Mouse (Mus musculus) forebrain, embryonic 14.5 days (tissue): ENCODE measurements around the gene Rnf19b. TPM values are rescaled to one million over a fixed set of nuclear protein-coding genes. Genes with fewer than 3 reads are reported as not detected.

Experiments
- ATAC-seq: fragments of 200-750 bp; cut with Nextera tagmentation; 2 replicates; pipeline ENCODE4 v1.8.0; 2017; ENCODE audit warnings: mild to moderate bottlenecking, moderate library complexity
- DNase-seq: peaks from one replicate; pipeline ENCODE4 v3.0.0-alpha.2; 2015; ENCODE audit warnings: low spot score
- H3K27ac ChIP-seq: fragments of 300-500 bp; sonication (generic); 2 replicates; pipeline ENCODE4 v1.5.1; 2014; ENCODE audit warnings: low read depth, mild to moderate bottlenecking, control low read depth, low read length, moderate library complexity
- H3K27me3 ChIP-seq: fragments of 300-500 bp; sonication (generic); replicated peaks from 2 replicates; pipeline ENCODE4 v1.6.1; 2014; ENCODE audit warnings: low read length, control low read depth, mixed read lengths; ENCODE audit not compliant: control insufficient read depth, insufficient read depth
- H3K36me3 ChIP-seq: fragments of 300-500 bp; sonication (generic); 2 replicates; pipeline ENCODE4 v1.6.1; 2014; ENCODE audit warnings: low read length, control low read depth; ENCODE audit not compliant: control insufficient read depth, insufficient read depth
- H3K4me1 ChIP-seq: fragments of 300-500 bp; sonication (generic); 2 replicates; pipeline ENCODE4 v1.6.1; 2014; ENCODE audit warnings: antibody characterized with exemption, low read length, control low read depth; ENCODE audit not compliant: control insufficient read depth, insufficient read depth
- H3K4me2 ChIP-seq: fragments of 300-500 bp; sonication (generic); 2 replicates; pipeline ENCODE4 v1.6.1; 2014; ENCODE audit warnings: mild to moderate bottlenecking, control low read depth, low read length
- H3K4me3 ChIP-seq: fragments of 300-500 bp; sonication (generic); 2 replicates; pipeline ENCODE4 v1.5.1; 2014; ENCODE audit warnings: low read depth, low read length, control low read depth
- H3K9ac ChIP-seq: fragments of 300-500 bp; sonication (generic); 2 replicates; pipeline ENCODE4 v1.6.1; 2014; ENCODE audit warnings: mild to moderate bottlenecking, low read length, control low read depth, moderate library complexity
- H3K9me3 ChIP-seq: fragments of 300-500 bp; sonication (generic); replicated peaks from 2 replicates; pipeline ENCODE4 v1.6.1; 2016; ENCODE audit warnings: low read length, control low read depth, mixed read lengths; ENCODE audit not compliant: control insufficient read depth
- WGBS: fragments of 180-500 bp; shearing (Covaris S2); extraction: QIAGEN DNeasy Blood & Tissue Kit; methylation state at CpG from one replicate; pipeline ENCODE4 v1.1.7; 2014; 5-methylcytosine and 5-hydroxymethylcytosine counted together
- polyA plus RNA-seq: library from polyadenylated mRNA; unstranded; fragments of >200 nt; fragmentation: Nextera tagmentation; extraction: Ambion mirVana; gene quantifications from 2 replicates; pipeline ENCODE4 v1.2.1, GENCODE M21; 2014

Gene Rnf19b
- polyA plus RNA-seq, 1 experiment from 2014 or later, result 20.1 TPM

- H3K27me3 ChIP-seq, result peaks cover 11% of the 10 kb centered on the region
- 93% methylated on average over 8 of the region's 8 CpGs for WGBS
Measured at GRCm38 (mm10) chr4:129116703-129117102, 58.6 kb downstream of the Rnf19b start.

GRCm38 (mm10) chr4:129117720-129118510 is 59.8 kb downstream of the Rnf19b start:
- H3K9ac ChIP-seq, result no peak overlapping the region
- ATAC-seq, result no peak
- peaks cover 18% of the 10 kb centered on the region for H3K27me3 ChIP-seq
- no peak overlapping the region for H3K27ac ChIP-seq
- no peak overlapping the region for H3K4me2 ChIP-seq
- H3K4me1 ChIP-seq, result peaks cover 23% of the 10 kb centered on the region
- DNase-seq, result no peak
- no peaks in the 10 kb centered on the region for H3K9me3 ChIP-seq
- H3K36me3 ChIP-seq, result no peaks in the 10 kb centered on the region
- no peak overlapping the region for H3K4me3 ChIP-seq
- WGBS, result 90% methylated on average over 14 of the region's 14 CpGs

More at GRCm38 (mm10) chr4:129116703-129117102, 58.6 kb downstream of the Rnf19b start:
- DNase-seq, result no peak
- H3K4me1 ChIP-seq, result peaks cover 17% of the 10 kb centered on the region
- no peak for ATAC-seq
- no peak overlapping the region for H3K27ac ChIP-seq
- no peaks in the 10 kb centered on the region for H3K9me3 ChIP-seq
- no peak overlapping the region for H3K4me3 ChIP-seq
- no peak overlapping the region for H3K9ac ChIP-seq
- no peak overlapping the region for H3K4me2 ChIP-seq
- H3K36me3 ChIP-seq, result no peaks in the 10 kb centered on the region

GRCm38 (mm10) chr4:129119708-129120107 is 61.6 kb downstream of the Rnf19b start:
- Histone ChIP-seq H3K27ac (no peak overlapping the region), H3K9me3 (no peaks in the 10 kb centered on the region), H3K36me3 (no peaks in the 10 kb centered on the region), H3K4me2 (peak overlapping the region; percentile 91), H3K4me1 (peaks cover 20% of the 10 kb centered on the region), H3K27me3 (peaks cover 21% of the 10 kb centered on the region), H3K4me3 (no peak overlapping the region), H3K9ac (no peak overlapping the region)
- 73% methylated on average over 10 of the region's 10 CpGs for WGBS
- ATAC-seq, result no peak
- no peak for DNase-seq

GRCm38 (mm10) chr4:129120520-129121445 is 62.7 kb downstream of the Rnf19b start:
- H3K4me1 ChIP-seq, result peaks cover 31% of the 10 kb centered on the region
- peaks cover 21% of the 10 kb centered on the region for H3K27me3 ChIP-seq
- H3K27ac ChIP-seq, result no peak overlapping the region; the same call in 1 of the 2 replicates
- ATAC-seq (peak; percentile 54), DNase-seq (no peak)
- H3K9ac ChIP-seq, result peak overlapping the region; percentile 72
- peak overlapping the region; percentile 91 for H3K4me2 ChIP-seq
- H3K36me3 ChIP-seq, result no peaks in the 10 kb centered on the region
- WGBS, result under 1% methylated on average over 46 of the region's 59 CpGs
- no peaks in the 10 kb centered on the region for H3K9me3 ChIP-seq
- peak overlapping the region; percentile 48 for H3K4me3 ChIP-seq

- Histone ChIP-seq H3K9me3 (no peaks in the 10 kb centered on the region), H3K9ac (peak within 1 kb of the TSS; percentile 72), H3K27me3 (peaks cover 21% of the 10 kb centered on the region), H3K4me3 (peak within 1 kb of the TSS; percentile 48), H3K36me3 (no peaks in the 10 kb centered on the region), H3K4me2 (peak within 1 kb of the TSS; percentile 91), H3K4me1 (peaks cover 34% of the 10 kb centered on the region), H3K27ac (no peak within 1 kb of the TSS; the same call in 1 of the 2 replicates)
- no peak for DNase-seq
- peak; percentile 19; the same call in 1 of the 2 replicates for ATAC-seq
- under 1% methylated on average over 17 of the region's 17 CpGs for WGBS
Measured at GRCm38 (mm10) chr4:129121569-129122086, 63.6 kb downstream of the Rnf19b start, which contains the start of gene Hpca. Gene Hpca (minus strand): TSS chr4:129122036.

- Histone ChIP-seq H3K9ac (no peak overlapping the region), H3K4me3 (no peak overlapping the region), H3K27me3 (peaks cover 21% of the 10 kb centered on the region), H3K4me2 (peak overlapping the region; percentile 91; the same call in 1 of the 2 replicates), H3K36me3 (no peaks in the 10 kb centered on the region), H3K27ac (no peak overlapping the region), H3K4me1 (peaks cover 34% of the 10 kb centered on the region), H3K9me3 (no peaks in the 10 kb centered on the region)
- no peak for DNase-seq
- ATAC-seq, result no peak
- WGBS, result 30% methylated on average over 9 of the region's 9 CpGs
Measured at GRCm38 (mm10) chr4:129122107-129122506, 64.0 kb downstream of the Rnf19b start.

- Histone ChIP-seq H3K4me3 (no peak overlapping the region), H3K27ac (no peak overlapping the region), H3K9me3 (no peaks in the 10 kb centered on the region), H3K9ac (no peak overlapping the region), H3K27me3 (peaks cover 21% of the 10 kb centered on the region), H3K4me1 (peaks cover 34% of the 10 kb centered on the region), H3K4me2 (no peak overlapping the region), H3K36me3 (no peaks in the 10 kb centered on the region)
- DNase-seq (no peak), ATAC-seq (0 out of 2 replicates have a peak, but pooled peaks have one; percentile 30)
- WGBS, result 35% methylated on average over 8 of the region's 8 CpGs
Measured at GRCm38 (mm10) chr4:129122719-129123118, 64.6 kb downstream of the Rnf19b start.

- WGBS, result 6% methylated on average over 13 of the region's 13 CpGs
- Histone ChIP-seq H3K36me3 (no peaks in the 10 kb centered on the region), H3K4me1 (peaks cover 43% of the 10 kb centered on the region), H3K27ac (peak overlapping the region; percentile 52; the same call in 1 of the 2 replicates), H3K4me3 (no peak overlapping the region), H3K4me2 (peak overlapping the region; percentile 40), H3K27me3 (peaks cover 19% of the 10 kb centered on the region), H3K9ac (no peak overlapping the region), H3K9me3 (no peaks in the 10 kb centered on the region)
- peak; percentile 60 for ATAC-seq
- peak; percentile 85 for DNase-seq
Measured at GRCm38 (mm10) chr4:129124652-129125146, 66.6 kb downstream of the Rnf19b start.
